Mouse (Mus musculus): Measurements from ENCODE around the gene Iqck.

The Iqck gene

DNA sequence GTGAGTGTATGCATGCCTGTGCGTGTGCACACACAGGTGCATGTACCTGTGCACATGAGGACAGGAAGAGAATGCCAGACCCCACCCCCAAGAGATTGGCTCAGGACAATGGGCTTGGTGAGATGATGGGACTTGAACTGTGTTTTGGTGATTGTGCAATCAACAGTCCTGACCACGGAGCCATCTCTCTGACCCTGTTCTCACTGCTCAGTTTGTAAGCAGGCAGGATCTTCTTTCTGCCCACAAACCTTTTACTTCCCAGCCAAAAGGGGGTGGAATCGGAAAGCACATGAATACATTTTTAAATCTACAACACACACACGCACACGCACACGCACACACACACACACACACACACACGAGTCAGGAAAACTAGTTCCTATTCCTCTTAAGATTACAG, 56.0 kb downstream of the Iqck start:
- DNase-seq (ENCODE audit: low spot score in 2 of 2), result no peak

DNA sequence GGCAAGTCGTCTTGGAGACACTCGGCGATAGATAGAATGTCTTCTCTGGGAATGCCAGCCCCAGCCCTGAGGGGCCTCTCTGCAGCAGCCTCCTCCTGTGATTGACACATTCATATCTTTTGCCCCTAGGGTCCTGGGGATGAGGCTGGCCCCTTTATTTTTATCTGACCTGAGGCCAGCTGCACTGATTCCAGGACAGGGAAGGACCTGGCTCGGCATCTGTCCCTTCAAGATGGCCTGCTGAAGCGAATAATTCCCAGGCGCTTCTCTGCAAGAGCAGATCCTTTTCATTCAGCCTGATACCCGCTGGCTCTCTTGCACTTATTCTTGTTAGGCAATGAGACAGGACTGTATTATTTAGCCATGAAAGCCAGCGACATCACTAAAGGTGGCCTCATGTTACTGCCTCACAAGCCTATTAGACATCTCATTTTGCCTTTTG, 56.5 kb downstream of the Iqck start:
- no peak for DNase-seq (ENCODE audit: low spot score in 2 of 2)

DNA sequence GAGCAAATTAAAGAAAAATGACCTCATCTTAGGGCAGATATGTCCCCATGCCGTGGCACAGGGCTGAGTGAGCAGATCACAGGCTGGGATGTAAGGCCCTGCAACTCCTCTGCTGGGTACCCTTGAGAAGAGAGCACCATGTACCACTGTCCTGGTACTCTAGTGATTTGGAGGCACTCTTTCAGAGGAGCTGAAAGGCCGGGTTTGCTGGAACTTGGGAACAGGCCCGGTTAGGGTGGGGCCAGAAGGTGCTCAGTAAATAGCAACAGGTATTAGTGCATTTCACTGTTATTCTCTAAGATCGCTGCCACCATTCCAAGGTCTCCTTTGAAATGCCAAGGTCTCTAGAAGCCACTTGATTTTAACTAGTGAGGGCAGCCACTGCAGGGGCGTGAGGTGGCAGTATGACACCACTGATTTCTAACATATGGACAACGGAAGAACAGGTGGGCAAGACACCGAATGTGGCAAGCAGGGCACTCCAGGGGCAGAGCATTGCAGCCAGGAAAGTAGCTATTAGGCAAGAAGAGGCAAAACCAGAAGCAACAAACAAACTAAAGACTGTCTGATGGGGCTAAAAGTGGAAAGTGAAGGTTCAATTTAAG, 59.1 kb downstream of the Iqck start:
- DNase-seq (ENCODE audit: low spot score in 2 of 2), result no peak

DNA sequence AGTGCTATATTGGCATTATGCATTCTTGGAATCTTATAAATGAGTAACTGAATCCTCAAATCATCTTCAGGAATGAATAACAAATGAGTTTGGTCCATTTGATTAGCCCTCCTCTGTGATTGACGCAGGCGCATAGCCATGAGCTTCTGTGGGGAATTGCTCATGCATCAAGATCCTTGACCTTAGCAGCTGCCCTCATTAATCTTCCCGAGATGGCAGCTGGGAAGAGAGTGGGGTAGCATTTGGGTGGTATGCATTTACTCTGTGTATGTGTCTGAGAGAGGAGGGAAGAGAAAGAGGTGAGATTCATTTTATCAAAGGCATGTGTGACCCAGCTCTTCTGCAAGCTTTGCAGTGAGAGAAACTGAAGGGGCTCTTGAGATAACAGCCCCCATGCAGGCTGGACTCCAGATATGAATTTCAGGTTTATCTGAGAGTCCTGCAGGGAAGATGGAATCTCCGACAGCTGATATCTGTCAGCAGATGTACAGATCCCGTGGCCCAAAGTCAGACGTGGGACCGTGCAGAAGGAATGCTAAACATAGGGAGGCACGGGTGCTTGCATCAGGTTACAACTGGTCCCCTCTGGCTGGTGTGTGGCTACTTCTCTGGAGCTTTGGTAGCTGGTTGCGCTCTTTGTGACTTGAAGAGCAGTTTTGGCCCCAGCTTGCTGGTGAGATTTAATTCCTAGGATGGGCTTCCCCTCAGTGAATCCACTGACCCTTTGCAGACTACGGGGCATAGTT, 63.9 kb downstream of the Iqck start:
- no peak for DNase-seq (ENCODE audit: low spot score in 2 of 2)

DNA sequence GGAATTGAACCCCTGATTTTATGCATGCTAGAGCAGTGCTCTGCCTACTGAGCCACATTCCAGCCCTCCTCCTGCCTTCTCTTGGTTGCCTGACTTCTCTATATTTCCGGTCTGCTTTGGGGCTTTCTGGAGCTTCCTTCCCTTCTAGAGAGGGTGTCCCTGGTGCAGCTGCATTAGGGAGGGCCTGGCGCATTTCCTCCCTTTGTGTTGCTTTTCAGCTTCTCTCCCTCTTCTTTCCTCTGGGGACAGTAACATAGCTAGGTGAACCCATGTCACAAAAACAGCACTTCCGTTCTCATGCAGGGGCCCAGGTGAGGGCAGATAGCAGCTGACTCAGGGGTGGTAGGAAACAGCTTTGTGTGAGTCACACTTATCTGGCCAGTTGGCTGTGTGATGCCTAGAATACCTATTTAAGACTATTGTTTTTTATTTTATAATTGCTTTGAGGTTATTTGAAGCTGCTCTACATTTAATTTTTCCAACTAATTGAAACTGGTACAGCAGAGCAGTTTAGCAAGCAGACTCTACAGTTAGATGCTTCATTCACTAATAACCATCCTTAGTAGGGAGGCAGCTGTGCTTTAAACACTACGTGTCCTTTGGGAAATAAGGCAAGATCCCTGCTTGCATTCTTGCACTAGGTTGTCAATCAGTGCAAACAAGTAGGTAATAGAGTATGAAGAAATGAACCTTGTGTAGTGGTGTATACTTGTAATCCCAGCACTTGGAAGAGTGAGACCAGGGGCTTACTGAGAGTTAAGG, 67.1 kb downstream of the Iqck start:
- peak in 1 of 2 experiments; percentile 15 for DNase-seq (ENCODE audit: low spot score in 2 of 2)

DNA sequence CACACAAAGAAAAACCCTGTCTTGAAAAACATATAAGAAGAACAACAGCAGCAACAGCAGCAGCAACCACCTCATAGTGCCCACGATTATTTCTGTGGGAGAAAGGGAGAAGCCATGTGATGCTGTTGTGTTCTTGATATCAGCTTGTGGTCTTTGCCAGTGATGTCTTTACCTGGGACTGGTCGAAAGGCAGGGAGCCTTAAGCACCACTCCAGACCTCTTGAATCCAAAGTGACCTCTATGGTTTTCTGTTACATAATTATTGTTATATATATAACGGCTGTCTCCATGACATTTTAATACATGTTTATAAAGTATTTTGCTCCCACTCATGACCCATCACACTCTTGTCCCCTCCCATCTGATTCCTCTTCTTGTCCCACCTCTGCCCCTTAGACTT, 70.0 kb downstream of the Iqck start:
- no peak for DNase-seq (ENCODE audit: low spot score in 2 of 2)

DNA sequence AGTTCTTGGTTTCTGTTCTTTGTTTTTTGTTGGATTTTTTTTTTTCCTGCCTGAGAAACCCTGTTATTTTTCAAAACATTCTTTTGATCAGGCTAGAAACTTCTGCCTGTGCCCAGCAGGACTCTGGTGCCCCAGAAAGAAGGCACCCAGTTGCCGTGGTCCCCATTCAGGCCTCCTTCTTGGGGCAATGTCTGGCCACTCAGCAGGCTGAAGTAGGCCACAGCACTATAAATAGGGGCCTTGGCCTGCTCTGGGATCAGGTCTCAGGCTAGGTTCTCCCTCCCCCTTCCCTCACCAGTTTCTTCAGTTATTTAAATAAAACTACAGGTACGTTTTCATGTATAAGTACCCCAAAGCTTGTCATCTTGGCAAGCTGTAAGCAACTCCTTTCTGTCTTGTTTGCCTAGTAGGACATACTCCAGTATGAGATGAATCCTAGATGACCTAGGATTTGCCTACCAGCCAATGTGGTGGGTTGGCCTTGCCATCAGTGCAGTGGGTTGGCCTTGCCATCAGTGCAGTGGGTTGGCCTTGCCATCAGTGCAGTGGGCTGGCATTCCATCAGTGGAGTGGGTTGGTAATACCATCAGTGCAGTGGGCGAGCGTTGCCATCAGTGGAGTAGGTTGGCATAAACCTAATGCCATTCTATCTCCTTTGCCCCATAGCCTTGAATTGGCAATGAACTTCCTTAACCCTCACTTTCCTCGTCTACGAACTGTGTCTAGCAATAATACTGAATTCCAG, 71.1 kb downstream of the Iqck start:
- DNase-seq (ENCODE audit: low spot score in 2 of 2), result no peak

DNA sequence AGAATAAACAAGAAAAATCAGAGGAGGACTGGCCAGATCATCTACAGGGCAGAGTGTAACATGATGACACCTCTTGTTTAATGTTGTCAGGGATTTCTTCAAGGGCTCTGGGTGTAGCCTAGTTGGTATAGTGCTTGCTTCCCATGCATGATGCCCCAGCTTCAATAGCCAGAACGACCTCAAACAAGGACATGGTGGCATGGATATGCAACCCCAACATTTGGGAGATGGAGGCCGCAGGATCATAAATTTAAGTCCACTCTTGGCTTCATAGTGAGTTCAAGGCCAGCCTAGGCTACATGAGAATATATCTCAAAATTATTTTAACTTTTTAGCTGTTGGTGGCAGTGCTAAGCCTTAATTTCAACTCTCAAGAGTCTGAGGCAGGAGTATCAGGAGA, 71.7 kb downstream of the Iqck start:
- no peak for DNase-seq (ENCODE audit: low spot score in 2 of 2)

DNA sequence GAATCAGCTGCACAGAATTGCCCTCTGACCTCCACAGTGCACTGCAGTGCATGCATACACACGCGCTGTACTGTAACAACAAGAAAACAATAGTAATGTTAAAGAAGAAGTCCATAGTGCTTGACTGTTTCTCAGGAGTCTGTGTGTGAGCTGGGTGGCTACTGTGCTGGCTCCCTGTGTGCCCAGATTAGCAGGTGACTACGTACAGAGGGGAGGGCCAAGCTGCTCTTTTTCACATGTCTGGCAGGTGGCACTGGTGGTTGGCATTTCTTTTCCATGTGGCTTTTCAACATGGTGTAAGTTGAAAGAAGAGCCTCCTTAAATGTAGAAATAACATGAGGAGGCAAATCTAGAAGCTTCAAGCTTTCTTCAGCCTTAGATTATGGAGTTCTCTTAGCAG, 72.8 kb downstream of the Iqck start:
- DNase-seq (ENCODE audit: low spot score in 2 of 2), result no peak

DNA sequence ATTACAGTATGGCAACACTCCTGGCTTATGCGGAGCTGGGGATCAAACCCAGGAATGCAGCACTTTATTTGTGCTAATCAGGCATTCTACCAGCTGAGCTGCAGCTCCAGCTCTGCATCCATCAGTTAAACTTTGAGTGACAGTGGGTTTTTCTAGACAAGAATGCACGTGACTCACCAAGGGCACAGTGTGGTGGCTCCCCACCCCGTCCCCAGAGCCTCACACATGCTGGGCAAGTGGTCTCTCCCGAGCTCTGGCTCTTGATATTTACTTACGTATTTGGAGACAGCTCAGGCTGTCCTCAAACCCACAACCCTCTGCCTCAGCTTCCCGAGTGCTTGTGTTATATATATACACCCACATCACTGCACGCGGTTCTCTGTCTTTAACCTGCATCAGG, 73.4 kb downstream of the Iqck start:
- DNase-seq (ENCODE audit: low spot score in 2 of 2), result no peak

DNA sequence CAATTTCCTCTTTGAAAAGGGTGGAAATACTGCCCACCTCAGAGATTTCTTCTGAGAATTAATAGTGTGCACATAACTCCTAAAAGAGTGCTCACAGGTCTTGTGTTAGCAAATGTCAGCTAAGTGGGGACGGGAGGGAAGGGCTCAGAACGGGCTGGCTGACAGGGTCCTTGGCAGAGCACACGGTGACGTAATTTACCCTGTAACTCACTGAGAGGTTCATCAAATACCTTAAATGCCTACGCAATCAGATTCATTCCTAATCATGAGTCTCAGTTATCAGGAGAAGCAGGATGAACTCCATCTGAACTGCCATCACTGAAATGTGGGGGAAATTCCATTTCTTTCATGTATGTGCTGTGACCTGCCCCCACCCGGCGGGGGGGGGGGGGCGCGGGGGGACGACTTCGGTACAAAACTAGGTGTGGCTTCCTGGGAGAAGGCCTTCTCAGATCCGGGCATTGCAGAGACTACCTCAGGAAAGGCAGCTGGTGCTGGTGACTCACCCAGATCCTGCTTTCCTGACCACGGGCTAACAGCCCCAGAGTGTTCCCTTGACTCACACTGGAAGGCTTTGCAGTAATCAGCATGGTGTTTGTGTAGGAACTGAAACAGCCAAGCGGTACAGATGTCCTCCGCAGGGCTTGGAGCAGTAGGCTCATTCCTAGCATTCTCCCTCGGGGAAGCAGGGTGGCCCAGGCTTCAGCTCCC, 74.2 kb downstream of the Iqck start:
- no peak for DNase-seq (ENCODE audit: low spot score in 2 of 2)

DNA sequence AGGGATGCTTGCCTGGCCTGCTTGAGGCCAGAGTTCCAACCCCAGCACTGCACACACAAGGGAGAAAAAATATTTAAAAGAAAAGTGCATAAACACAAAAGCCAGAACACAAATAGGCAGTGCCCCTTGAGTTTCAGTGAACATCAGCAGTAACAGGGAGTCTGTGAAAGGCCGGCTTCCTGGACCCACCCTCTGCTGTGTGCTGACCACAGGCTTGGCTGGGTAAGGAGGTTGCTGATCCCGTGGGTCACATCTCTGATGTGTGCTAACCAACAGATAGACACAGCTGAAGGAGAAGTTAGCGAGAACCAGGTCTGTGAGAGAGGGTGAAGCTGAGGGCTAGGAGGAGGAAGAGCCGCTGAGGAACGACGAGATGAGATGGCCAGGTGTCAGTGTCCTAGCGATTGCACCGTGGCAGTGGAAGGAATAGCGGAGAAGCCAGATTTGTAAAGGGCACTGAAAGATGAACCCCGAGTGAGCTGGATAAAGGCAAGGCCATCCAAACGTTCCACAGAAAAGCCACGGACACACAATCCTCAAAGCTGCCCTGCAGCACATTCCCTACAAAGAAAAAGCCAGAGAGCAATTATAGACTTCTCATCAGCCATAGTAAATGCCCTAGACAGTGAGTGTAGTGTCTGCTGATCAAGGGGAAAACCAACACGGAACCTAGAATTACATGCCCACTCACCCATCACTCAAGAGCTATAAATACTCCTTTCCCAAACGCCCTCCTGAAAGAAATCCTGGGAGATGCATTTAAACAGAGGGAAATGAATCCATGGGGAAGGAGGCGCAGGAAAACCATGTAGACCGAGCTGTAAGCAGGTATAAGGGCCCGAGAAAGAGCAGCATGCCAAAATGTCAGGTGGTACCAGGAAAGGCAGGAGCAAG, 76.2 kb downstream of the Iqck start:
- DNase-seq (ENCODE audit: low spot score in 2 of 2), result no peak

DNA sequence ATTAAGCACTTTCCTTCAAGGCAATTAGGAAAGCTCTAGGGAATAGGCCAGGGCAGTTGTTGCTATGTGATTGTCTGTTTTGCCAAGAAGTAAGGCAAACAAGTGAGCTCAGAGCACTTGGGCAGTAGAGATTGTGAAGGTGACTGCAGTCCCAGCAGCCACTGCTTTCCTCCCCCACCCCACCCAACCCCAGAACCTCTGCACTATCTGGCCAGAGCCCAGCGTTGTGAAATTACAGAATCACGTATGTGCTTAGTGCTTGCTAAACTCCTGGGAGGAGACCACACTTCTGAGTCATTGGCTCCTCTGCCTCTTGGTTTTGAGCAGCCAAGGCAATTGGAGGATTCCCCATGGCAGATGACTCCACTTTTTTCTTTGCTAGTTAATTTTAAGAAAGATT, 79.8 kb downstream of the Iqck start:
- no peak for DNase-seq (ENCODE audit: low spot score in 2 of 2)

DNA sequence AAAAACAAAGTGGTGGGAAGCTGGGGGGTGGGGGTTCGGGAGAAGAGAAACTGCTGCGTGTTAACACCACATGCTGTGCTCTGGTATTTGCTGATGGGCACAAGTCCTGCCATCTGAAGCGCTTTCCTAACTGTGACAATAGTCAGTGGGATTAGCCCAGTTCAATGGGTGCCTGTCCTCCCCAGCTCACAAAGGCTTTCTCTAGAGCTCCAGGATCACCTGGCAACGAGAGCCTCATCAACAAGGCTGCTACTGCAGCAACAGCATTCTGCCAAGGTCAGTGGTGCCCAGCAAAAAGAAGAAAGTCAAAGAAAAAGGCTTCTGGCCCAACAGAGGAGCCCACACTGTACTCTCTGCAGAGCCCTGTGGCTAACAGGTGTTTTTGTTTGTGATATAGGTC, 81.3 kb downstream of the Iqck start:
- no peak for DNase-seq (ENCODE audit: low spot score in 2 of 2)

DNA sequence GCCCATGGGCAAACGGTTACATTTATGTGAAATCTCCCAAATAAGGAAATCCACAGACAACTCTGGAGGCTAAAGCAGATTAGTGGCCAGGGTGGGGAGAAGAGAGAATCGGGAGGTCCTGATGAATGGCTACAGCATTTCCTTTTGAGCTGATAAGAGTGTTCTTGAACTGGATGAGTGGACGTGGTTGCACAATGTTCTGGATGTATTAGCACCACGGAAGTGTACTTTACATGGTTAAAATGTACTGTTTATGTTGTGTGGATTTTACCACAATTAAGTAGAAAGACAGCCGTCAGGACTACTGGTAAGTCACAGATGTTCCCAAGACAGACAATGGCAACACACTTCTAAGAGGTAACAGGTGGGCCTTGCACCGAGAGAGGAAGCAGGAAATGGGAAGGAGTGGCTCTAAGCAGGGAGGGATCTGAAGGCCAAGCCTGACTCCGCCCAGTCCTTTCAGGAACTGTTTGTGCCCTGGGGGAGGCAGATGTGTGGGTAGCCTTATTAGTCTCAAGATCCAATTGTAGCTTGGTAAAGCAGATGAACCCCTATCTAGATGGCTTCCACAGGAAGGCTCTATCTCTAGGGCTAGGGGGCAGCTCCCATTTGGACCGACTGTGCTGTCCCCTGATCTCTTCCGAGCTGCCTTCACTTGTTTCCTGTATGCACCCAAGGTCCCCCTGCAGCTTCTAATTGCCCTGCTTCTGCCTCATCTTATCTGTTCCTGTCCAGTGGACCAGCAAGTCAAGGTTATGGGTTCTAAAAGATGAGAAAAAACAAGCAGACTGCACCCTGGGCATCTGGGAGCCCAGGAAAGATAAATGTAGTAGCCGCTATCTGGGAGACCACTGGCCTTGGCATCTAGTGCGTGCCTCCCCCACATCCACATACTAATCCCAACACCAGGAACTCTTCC, 82.2 kb downstream of the Iqck start:
- no peak for DNase-seq (ENCODE audit: low spot score in 2 of 2)

DNA sequence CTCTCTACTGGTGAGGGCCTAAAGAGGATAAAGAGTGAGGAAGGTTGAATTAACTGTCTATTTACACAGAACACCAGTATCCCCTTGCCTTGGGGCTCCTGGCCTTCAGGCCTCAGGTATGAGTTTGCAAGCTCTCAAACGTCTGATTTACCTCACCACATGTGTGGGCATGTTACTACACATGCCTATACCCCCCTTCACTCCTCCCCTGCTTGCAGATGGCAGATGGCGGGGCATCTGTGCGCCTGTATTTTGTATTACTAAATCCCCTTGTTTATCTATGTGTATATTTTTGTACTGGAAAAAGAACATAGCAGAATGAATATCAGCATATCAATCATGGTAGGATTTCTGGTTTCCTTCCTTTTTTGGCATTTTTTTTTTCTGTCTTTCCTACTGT, 86.7 kb downstream of the Iqck start:
- no peak for DNase-seq (ENCODE audit: low spot score in 2 of 2)

DNA sequence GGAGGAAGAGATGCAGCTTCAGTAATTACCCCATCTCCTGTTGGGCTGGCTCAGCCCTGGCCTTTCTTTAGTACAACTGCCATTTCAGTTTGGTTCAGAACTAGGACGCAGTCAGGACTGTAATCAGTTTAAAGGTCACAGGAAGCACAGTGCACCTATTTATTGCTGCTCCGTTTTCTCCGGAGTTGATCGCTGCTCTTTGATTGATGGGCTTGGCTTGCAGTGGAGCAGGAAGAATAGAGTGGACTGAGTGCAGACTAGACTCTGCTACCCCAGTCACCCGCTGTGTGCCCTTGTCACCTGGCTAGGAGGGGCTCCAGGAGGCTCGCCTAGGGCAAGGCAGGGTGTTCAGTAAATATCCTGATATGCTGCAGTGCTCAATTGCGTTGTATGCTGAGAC, 87.6 kb downstream of the Iqck start:
- no peak for DNase-seq (ENCODE audit: low spot score in 2 of 2)

DNA sequence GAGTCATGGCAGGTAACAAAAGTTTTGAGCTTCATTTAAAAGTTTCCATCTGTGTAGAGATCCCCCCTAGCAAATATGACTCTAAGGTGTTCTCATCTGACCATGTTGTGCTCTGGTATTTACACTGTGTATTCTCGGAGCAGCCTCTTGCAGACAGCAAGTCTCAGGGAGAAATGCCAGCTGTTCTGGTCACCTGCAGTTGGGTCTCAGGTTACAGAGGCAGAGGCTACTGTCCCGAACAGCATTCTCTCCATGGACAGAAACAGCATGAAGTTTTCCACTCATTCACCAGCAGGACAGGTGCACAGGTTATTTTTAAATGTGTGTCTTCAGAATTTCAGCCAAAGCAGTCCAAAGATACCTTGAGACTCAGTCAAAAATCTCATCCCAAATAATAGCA, 89.3 kb downstream of the Iqck start:
- DNase-seq (ENCODE audit: low spot score in 2 of 2), result no peak

DNA sequence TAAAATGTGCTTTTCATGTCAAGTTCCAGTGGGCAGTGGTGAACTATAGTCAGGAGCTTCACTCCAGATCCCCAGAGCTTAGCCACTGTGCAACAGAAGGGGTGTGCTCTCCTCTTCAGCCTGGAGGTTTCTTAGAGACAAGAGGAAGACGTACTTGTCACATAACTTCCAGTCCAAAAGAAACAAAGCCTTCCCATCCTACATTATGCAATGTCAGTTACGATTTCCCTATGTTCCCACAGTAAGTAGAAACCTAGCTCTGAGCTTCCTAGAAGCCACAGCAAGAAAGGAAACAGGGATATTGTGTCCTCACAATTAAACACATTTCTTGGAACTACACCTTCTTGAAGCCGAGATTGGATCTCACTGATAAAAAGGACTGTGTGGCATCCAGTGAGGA, 91.7 kb downstream of the Iqck start:
- no peak for DNase-seq (ENCODE audit: low spot score in 2 of 2)

Data from spleen, postnatal 10 days (tissue).